Mouse (Mus musculus): ENCODE data around the gene Gprin2. TPM values are rescaled to one million over a fixed set of nuclear protein-coding genes. Genes with fewer than 3 reads are reported as not detected.

Gprin2 gene
- total RNA-seq, 2 experiments from 2014 or later, result 1.7 to 2.7 TPM

DNA sequence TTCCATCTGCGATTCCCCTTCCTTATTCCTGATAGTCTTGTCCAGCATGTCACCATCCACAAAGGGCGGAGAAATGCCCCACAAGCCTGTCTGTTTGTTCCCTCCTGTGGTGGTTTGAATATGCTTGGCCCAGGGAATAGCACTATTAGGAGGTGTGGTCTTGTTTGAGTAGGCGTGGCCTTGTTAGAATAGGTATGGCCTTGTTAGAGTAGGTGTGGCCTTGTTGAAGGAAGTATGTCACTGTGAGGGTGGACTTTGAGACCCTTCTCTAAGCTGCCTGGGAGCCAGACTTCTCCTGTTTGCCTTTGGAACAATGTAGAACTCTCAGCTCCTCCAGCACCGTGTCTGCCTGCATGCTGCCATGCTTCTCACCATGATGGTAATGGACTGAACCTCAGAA, 8.5 kb upstream of the Gprin2 start:
- intact Hi-C loops (cut with DNase I), result loop anchor here (10.0 kb wide), 1 partner anchor 235 kb away; the partner anchor contains the start of gene Zfp488
- no peak for DNase-seq (ENCODE audit: low spot score in 2 of 2)

DNA sequence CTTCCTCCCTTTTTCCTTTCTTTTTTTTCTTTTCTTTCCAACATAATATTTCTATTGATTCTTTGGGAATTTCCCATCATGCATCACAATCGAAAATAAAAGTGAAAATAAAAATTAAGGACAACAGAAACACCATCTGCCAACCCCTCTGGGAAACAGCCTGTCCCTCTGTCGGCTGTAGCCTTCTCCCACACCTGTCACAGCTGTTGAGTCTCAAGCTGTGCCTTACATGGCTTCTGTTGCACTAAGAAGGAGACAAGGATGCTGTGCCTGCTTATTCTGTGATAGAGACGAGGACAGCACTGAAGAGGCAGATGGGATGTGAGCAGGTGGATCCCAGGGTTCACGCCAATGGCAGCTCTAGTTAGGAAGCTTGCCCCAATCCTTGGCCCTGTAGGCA, 7.6 kb upstream of the Gprin2 start:
- intact Hi-C loops (cut with DNase I), result loop anchor here (10.0 kb wide), 1 partner anchor 234 kb away; the partner anchor contains the start of gene Zfp488
- DNase-seq (ENCODE audit: low spot score in 2 of 2), result no peak

DNA sequence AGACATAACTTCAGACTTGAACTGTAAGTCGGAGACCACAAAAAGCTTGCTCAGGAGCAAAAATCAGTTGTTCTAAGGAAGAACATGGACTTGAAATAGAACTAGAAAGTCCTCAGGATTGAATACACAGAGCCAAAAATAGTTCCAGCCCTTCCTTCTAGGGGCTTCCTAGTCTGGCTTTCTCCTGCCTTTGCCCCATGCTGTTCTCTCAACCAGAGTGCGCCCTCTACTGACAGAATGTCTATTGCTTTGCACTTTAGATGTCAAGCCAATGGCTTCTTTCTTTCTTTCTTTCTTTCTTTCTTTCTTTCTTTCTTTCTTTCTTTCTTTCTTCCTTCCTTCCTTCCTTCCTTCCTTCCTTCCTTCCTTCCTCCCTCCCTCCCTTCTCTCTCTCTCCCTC, 7.2 kb upstream of the Gprin2 start:
- intact Hi-C loops (cut with DNase I), result loop anchor here (1.0 to 10.0 kb wide), 2 partner anchors 128 to 234 kb away; partner anchors contain the start of gene Zfp488

DNA sequence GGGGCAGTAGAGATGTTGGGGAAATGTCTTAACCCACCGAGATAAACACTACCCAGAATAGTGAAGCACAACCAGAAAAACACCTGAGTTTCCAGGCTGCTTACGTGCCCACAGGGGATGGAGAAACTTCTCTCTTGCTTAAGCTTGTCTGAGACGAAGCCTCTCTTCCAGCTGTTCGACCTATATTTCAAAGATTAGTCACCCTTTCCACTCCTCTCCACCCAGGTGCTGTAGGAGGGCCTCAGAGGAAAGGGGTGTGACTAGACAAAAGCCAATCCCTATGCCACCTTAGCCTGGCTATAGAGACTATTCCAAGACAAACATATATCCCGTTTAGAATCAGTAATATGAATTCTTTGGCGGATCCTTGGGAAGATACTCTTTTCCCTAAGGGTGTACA, 6.5 kb upstream of the Gprin2 start:
- intact Hi-C loops (cut with DNase I), result loop anchor here (1.0 to 10.0 kb wide), 2 partner anchors 128 to 233 kb away; partner anchors contain the start of gene Zfp488
- DNase-seq (ENCODE audit: low spot score in 2 of 2), result no peak

More for the DNA sequence above, 7.2 kb upstream of the Gprin2 start:
- peak; percentile 58 to 70 for DNase-seq (ENCODE audit: low spot score in 2 of 2)

DNA sequence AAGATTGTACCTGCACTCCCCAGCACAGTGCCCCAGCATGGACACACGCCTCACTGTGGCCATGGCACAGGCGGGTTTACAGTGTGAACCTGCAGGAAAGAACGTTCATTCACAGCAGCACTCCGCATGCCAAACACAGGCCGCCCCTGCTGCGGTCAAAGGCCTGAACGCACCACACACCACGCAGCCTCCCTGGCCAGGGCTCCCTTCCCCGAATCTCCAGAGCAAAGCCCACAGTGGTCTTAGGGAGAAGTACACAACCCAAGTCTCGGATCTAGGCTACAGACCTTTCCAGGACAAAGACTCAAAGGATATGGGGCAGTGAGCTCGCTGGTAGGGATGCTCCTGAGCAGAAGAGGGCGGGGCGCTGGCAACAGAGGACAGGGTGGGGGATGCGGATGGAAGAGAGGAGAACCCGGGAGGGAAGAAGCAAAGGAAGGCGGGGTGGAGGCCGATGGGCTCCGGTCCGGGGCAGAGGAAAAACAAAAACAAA, 669 bp downstream of the Gprin2 start:
- intact Hi-C loops (cut with DNase I), result loop anchor here (10.0 kb wide), 1 partner anchor 226 kb away; the partner anchor contains the start of gene Zfp488
- DNase-seq (ENCODE audit: low spot score in 2 of 2), result peak; percentile 14 to 17

DNA sequence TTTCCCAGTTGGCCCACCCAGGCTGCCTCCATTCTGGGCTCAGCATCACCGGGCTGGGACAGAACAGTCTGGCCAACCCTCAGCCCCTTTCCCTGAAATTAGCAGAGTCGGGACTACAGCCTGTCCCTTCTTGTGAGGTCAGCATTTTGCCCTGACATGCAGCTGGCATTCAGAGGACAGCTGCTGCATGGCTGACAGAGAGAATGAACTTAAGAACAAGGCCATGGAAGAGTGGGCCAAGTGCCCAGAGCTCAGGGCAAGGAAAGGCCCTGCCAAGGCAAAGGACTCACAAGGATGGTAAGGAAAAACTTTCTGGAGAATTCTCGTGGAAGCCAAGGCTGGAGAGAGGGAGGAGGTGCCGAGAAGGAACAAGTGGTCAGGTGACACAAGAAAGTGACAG, 4.7 kb downstream of the Gprin2 start:
- intact Hi-C loops (cut with DNase I), result no loop called here
- DNase-seq (ENCODE audit: low spot score in 2 of 2), result peak in 1 of 2 experiments; percentile 16

DNA sequence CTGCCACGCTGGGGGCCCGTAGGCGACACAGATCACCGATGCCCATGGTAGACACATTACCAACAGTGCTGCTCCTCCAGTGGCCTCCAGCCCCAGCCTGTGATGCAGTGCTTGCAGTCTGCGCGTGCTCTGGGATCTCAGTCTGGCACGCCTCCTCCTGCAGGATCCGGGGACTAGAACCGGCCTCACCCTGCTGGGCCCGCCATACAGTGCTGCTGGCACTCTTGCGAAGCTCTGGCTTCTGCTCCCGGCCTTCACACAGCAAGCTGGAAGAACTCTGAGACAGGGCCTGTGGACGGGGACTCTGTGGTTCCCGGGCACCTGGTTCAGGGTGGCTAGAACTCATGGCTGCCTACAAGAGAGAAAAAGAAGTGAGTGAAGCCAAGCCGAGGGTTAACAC, 6.0 kb downstream of the Gprin2 start:
- intact Hi-C loops (cut with DNase I), result no loop called here
- no peak for DNase-seq (ENCODE audit: low spot score in 2 of 2)

DNA sequence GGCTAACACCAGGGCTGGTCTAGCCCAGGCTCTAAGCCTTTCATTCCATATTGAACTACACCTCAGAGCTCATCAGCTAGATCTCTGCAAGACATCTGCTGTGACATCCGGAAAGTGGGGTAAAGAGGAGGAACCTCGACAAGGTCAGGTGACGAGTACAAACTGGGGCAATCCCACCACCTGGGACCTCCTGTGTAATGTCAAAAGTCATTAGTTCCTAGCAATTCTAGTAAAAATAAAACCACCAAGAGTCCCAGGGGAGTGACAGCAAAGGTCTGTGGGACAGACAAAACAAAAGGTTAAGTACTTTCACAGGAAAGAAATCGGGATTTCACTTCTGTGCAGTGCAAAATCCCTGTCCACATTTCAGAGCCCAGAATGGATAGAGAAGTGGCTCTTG, 7.6 kb downstream of the Gprin2 start:
- no peak for DNase-seq (ENCODE audit: low spot score in 2 of 2)
- intact Hi-C loops (cut with DNase I), result no loop called here

DNA sequence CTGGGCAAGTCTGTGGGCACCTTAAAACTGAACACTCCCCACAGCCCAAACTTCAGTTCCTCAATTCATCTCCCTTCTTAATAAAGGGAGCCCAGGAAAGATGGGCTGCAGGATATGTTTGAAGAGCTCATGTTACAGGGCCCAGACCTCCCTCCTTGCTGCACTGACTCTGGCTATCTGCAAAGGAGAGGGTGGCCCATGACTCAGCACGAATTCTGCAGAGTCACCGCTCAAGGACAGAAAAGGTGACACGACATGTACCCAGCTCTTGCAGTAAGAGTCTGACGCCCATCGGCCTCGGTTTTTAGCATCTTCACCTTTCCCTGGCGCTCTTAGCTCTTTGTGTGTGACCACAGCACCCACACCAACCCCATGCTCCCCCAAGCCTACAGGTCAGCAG, 11.1 kb downstream of the Gprin2 start:
- intact Hi-C loops (cut with DNase I), result no loop called here
- no peak for DNase-seq (ENCODE audit: low spot score in 2 of 2)

DNA sequence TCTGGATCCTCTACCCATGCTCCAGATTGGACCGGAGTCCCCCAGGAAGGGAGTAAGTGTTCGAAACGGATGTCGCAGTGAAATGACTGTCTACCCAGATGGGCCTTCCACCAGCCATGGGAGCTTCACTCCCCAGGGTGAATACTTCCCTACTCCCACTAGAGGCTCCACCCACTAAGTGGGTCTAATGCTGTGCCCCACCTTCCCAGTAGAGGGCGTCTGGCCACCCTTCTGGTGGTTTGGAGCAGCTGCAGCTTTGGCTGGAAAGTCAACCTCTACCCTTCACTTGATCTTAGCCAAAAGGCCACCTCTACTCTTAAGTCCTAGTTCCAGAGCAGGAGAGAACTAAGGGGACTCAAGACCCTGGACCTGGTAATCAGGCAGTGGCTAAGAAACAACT, 12.8 kb downstream of the Gprin2 start:
- intact Hi-C loops (cut with DNase I), result no loop called here
- peak; percentile 19 to 42 for DNase-seq (ENCODE audit: low spot score in 2 of 2)

DNA sequence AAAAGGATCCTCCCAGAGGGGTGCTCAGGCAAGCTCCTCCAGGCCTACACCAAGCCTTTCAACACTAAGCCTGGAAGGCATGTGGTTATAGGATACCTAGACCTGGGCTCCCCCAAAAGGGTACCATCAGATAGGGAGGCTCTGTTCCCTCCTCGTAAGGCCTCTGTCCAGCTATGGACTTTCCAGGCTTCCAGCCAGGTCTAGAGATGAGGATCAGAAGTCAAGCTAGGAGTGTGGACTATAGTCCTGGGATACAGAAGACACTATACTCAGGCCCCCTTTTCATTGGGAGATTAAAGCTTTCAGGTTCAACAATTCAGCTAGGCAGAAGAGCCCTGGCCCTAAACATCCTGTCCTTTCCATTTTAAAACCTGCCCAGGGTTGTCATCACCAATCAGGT, 18.4 kb downstream of the Gprin2 start:
- intact Hi-C loops (cut with DNase I), result no loop called here
- no peak for DNase-seq (ENCODE audit: low spot score in 2 of 2)

DNA sequence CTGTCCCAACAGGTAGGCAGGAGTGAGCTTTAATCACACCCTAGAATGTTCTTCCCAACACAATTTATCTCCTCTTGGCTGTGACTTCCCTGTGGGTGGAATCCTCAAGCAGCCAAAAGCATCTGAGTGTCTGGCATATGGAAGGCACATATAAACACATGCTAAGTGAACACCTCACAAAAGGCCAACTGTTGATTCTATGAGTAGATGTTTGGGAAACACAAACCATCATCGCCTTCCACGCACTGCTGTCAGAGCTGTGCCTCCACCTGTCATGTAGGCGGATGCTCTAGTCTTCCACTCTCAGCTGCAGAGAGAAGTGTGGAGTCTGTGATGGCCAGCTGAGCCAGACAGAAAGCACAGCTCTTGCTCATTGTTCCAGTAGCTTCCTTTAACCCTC, 22.1 kb downstream of the Gprin2 start:
- DNase-seq (ENCODE audit: low spot score in 2 of 2), result peak; percentile 70 to 93
- intact Hi-C loops (cut with DNase I), result no loop called here

DNA sequence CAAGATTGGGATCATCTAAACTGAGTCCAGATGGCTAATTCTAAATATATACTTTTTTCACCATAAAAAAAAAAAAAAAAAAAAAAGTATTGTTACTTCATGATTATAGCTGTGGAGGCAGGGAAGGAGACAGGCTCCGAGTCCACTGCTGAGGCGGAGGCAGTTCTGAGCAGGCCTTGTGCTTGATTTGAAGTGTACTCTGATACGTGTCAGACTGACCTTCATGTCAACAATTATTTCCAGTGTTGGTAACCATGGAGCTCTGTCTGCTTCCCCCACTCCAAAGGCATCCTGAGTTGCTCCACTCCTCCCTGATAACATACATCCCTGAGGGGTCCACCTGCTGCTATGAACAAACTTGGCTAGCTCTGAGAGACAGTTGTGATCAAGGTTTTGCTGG, 30.3 kb downstream of the Gprin2 start:
- intact Hi-C loops (cut with DNase I), result no loop called here
- no peak for DNase-seq (ENCODE audit: low spot score in 2 of 2)

DNA sequence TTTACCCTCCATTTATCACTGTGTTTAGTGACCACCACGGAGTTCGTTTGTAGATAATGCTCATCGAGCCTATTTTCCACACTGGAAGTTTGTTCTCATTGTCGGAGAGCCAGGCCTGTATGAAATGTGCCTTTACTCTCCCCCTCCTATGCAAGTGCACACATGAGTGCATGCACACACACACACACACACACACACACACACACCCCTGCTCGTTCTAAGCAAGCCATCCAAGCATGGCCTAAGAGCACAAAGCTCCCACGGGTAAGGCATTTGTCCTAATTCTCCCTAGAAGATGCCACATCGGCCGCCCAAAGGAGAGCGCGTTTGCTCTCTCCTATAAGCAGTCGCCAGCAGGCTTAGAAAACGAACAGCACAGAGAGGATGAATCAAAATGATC, 45.7 kb downstream of the Gprin2 start:
- intact Hi-C loops (cut with DNase I), result loop anchor here (5.0 kb wide), 1 partner anchor 73 kb away; no protein-coding TSS in a partner anchor
- DNase-seq (ENCODE audit: low spot score in 2 of 2), result no peak

DNA sequence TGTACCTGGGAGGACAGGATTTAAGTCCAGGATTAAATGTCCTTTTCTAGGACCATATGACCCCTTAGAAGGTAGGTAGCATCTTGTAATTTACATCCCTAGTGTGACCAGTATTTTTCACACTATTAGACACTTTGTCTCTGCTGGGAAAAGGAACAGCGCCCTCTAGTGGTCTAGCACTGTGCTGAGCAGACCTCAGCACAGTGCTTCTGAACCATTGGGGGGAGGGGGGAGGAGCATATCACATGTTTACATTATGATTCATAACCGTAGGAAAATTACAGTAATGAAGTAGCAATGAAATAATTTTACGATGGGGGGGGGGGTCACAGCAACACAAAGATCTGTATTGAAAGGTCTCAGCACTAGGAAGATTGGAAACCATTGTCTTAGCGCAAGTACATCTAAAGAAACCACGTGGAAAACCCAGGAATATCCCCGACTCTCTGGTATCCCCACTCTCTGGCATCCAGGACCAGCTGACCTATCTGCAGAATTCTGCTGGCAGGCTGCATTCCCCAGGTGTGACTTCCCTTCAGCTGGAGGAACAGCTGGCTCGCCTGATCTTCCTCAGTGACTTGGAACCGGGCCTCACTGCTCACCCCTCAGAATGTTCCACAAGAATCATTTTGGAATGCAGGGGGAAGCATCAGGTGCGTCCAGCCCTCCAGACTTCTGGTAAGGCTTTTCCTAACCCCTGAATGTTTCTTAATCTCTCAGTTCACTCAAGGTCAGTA, 46.7 kb downstream of the Gprin2 start:
- intact Hi-C loops (cut with DNase I), result loop anchor here (5.0 kb wide), 1 partner anchor 72 kb away; no protein-coding TSS in a partner anchor
- peak; percentile 25 to 56 for DNase-seq (ENCODE audit: low spot score in 2 of 2)

DNA sequence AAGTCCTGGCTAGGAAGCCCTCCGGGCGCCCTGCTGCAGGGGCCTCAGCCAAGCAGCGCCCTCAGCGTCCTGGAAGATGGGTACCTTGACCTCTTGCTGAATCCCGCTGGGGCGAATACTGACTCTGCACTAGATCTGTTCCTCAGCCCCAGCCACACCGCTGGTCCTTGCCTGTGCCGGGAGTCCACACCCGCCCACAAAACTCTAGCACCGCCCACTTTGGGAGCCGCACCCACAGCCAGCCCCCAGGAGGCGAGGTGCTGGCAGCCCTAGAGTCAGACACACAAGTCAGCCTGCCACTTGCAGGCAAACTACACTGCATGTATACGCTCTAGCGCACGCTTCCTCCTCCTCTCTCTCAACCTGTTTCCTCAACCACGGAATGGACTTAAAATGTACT, 49.1 kb downstream of the Gprin2 start, which contains the start of gene Npy4r:
TSS of gene Npy4r (minus strand) at position 148 of the 400 bp plus-strand sequence.
- peak; percentile 7 to 9 for DNase-seq (ENCODE audit: low spot score in 2 of 2)
- intact Hi-C loops (cut with DNase I), result no loop called here

DNA sequence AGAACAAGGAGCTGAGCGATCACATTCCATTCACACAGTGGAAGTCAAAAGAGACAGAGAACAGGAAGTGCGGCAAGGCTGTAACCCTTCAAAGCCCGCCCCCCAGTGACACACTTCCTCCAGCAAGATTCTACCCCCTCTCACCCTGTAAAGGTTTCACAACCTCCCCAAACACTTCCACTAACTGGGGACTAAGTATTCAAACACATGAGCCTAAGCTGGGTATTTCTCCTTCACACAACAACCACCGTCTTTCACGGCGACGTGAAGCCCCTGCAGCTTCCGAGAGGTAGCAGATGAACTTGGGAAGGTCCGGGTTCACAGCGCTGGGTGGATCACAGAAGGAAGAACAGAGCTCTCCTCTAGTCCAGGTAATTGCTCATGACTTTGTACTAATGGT, 58.5 kb downstream of the Gprin2 start:
- no peak for DNase-seq (ENCODE audit: low spot score in 2 of 2)
- intact Hi-C loops (cut with DNase I), result no loop called here

DNA sequence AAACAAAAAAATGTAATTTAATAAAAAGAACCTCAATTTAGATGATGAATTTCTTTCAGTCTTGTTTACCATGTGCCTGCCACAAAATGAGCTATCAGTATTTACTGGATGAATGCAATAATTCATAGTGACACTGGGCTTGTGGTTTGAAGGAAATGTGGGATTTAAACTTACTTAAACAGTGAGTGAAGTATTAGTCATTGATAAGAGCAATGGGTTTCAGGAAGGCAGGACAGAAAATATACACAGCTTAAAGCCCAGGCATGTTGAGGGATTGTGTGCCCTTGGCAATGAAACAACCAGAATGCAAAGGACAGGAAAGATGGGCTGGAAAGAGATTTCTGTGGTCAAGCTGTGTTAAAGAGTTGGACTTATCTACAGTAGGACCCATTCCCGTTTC, 59.1 kb downstream of the Gprin2 start:
- intact Hi-C loops (cut with DNase I), result no loop called here
- no peak for DNase-seq (ENCODE audit: low spot score in 2 of 2)

DNA sequence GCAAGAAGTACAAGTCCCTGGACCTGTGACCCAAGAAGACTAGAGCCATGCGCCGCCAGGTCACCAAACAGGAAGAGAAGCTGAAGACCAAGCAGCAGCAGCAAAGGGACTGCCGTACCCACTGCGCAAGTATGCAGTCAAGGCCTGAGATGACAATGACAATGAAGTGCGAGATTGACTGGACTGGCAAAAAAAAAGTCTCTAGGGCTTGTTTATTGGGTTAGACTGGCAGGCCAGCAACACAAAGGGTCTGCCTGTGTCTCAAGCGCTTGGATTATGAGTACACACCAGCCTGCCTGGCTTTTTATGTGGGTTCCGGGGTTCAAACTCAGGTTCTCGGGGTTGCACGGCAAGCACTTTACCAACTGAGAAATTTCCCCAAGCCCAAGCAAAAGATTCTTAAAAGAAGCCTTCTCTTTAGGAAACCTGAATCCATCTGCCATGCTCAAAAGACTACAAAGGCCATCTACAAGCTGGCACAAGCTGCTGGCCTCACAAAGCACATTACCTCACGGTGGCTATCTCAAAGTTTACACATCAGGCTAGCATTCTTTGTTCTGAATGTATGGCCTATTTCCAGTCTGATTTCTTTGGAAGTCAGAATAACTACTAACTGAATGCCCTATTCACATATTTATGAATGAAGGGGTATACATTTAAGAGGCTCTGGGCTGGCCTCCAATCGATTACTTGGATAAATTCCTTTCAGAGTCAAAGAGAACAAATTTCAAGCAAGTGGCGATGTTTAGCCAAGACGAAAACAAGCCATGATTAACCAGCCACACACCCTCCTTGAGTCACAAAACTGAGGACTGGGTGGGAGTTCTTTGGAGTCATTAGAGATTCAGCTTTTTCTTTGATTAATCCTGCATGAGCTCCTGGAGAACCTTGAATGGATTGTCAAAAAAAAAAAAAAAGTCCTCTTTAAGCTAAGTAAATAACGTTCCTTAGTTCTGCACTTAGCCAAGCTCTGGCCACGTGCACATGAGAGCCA, 61.5 kb downstream of the Gprin2 start:
- intact Hi-C loops (cut with DNase I), result no loop called here
- DNase-seq (ENCODE audit: low spot score in 2 of 2), result no peak
